Mouse (Mus musculus): ENCODE results near the gene Gm14308. TPM values are rescaled to one million over a fixed set of nuclear protein-coding genes. Genes with fewer than 3 reads are reported as not detected.
"Not testable (repeated sequence)": the region's sequence is repeated elsewhere in the genome, so short reads cannot be mapped to it uniquely, and the experiment has no call there.

The Gm14308 gene
- 2.1 and 3.1 TPM in 2 replicates for polyA plus RNA-seq (2012; rRNA removed)

GRCm38 (mm10) chr2:176636244-176636643 lies at the start of gene Gm14308:
Gene Gm14308 (minus strand): TSS chr2:176636344.
- H3K4me3 ChIP-seq (replicated peaks; ENCODE audit: extremely low read depth, low read depth, low read length); DNase-seq; H3K4me1 ChIP-seq (ENCODE audit: control insufficient read depth, insufficient read depth, low read length): not testable (repeated sequence)
- WGBS: no CpG with 5 or more reads among the region's 4 CpGs

- H3K4me1 ChIP-seq (ENCODE audit: control insufficient read depth, insufficient read depth, low read length); H3K4me3 ChIP-seq (replicated peaks; ENCODE audit: extremely low read depth, low read depth, low read length); DNase-seq: not testable (repeated sequence)
- WGBS: no CpG with 5 or more reads among the region's 6 CpGs
Observed at GRCm38 (mm10) chr2:176670222-176670621, 34.1 kb upstream of the Gm14308 start, which contains the start of gene Zfp973. Gene Zfp973 (plus strand): TSS chr2:176670522.

Other genes with a start within 250 kb of the Gm14308 start
- 0.26 and 13.1 TPM in 2 replicates for gene Gm14435, start 212.8 kb downstream of the Gm14308 start, polyA plus RNA-seq (2012; rRNA removed)
- 1.4 and 1.6 TPM in 2 replicates for gene Gm14434, start 149.6 kb downstream of the Gm14308 start, polyA plus RNA-seq (2012; rRNA removed)
- not detected in 2 replicates for gene Zfp967, start 115.3 kb downstream of the Gm14308 start, polyA plus RNA-seq (2012; rRNA removed)
- 0.98 and 1.7 TPM in 2 replicates for gene Zfp973, start 34.2 kb upstream of the Gm14308 start, polyA plus RNA-seq (2012; rRNA removed)
- gene Gm14305, start 72.0 kb upstream of the Gm14308 start, polyA plus RNA-seq (2012; rRNA removed): 2.2 and 3.4 TPM in 2 replicates
- 1.6 and 2.8 TPM in 2 replicates for gene Gm14295, start 162.3 kb upstream of the Gm14308 start, polyA plus RNA-seq (2012; rRNA removed)
- gene Gm14408, start 194.8 kb upstream of the Gm14308 start, polyA plus RNA-seq (2012; rRNA removed): not detected in 2 replicates

All from lung, adult 2 months (tissue).